Mouse (Mus musculus) embryo, embryonic 11 days (tissue): ENCODE results near the gene Gpr183.

ENCODE experiments used
- DNase-seq: peaks from one replicate; pipeline ENCODE4 v3.0.0-alpha.2; 2015

Gpr183 gene

DNA sequence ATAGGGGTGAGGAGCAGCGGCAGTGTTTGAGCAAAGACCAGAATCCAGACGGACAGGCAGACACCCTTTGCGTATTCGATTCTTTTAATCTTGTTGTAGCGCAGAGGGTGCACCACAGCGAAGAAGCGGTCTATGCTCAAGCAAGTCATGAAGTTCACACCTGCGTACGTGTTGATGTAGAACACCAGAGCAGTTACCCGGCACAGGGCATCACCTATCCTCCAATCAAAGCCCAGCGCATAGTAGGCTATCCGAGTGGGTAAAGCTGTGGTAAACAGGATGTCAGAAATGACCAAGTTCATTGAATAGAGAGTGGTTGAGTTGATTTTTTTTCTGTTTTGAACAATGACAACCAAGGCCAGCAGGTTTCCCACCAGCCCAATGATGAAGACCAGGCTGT lies 10.4 kb downstream of the Gpr183 start:
- DNase-seq: no peak

DNA sequence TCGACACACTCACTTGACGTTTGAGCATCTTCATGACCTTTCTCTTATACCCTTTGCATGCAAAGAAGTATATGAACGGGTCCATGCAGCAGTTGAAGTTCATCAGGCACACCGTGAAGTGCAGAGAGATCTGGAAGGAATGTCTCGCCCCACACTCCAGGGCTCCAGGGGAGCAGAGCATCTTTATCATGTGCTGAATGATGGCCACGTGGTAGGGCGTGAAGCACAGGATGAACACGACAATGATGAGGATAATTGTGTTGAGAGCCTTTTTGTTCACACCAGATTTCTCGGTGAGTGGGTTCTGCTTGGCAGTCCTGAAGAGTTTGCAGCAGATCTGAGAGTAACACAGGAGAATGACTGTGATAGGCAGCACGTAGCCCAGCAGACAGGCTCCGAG lies 10.9 kb downstream of the Gpr183 start:
- no peak for DNase-seq

DNA sequence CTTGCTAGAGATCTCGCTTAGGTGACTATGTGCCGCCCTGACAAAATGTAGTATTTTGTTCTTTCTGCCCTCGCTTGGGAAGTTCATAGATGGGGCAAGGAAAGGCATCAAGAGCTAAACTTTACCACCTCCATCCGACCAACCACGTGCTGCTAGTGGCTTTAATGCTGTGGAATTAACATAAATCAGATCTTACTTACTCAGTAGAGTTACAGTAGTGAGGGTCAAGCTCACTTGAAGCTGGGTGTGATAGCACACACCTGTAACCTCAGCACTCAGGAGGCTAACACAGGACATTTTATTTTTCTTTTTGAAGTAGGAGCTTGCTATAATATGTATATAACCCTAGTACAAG lies 13.0 kb downstream of the Gpr183 start:
- no peak for DNase-seq

GRCm38 (mm10) chr14:121951399-121952045 lies 13.5 kb downstream of the Gpr183 start:
- no peak for DNase-seq

- no peak for DNase-seq
Observed at GRCm38 (mm10) chr14:121949897-121950296, 15.1 kb downstream of the Gpr183 start.

DNA sequence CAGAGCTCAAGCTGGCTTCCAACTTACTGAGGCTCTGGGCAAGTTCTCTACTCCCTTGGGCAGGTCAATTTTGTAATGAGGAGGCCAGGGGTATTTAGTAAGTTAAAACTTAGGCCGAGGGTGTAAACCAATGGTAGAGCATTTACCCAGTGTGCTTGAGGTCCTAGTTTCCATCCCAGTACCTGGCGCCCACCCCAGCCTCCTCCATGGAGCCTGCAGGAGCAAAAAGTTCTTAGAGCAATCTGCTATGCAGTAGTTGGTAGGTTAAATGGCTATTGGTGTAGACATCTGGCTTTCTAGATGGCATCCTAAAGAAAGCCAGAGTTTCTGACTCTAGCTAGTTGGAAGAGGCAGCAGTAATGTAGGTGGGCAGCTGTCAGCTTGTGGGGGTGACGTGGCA lies 15.6 kb downstream of the Gpr183 start:
- DNase-seq: no peak

- DNase-seq: no peak
Observed at GRCm38 (mm10) chr14:121947966-121948365, 17.0 kb downstream of the Gpr183 start.

- DNase-seq: no peak
Observed at GRCm38 (mm10) chr14:121947201-121947760, 17.7 kb downstream of the Gpr183 start.

- DNase-seq: no peak
Observed at GRCm38 (mm10) chr14:121946728-121947127, 18.3 kb downstream of the Gpr183 start.

- no peak for DNase-seq
Observed at GRCm38 (mm10) chr14:121946131-121946530, 18.9 kb downstream of the Gpr183 start.

- no peak for DNase-seq
Observed at GRCm38 (mm10) chr14:121939582-121939981, 25.4 kb downstream of the Gpr183 start.

- no peak for DNase-seq
Observed at GRCm38 (mm10) chr14:121938256-121939191, 26.5 kb downstream of the Gpr183 start.

DNA sequence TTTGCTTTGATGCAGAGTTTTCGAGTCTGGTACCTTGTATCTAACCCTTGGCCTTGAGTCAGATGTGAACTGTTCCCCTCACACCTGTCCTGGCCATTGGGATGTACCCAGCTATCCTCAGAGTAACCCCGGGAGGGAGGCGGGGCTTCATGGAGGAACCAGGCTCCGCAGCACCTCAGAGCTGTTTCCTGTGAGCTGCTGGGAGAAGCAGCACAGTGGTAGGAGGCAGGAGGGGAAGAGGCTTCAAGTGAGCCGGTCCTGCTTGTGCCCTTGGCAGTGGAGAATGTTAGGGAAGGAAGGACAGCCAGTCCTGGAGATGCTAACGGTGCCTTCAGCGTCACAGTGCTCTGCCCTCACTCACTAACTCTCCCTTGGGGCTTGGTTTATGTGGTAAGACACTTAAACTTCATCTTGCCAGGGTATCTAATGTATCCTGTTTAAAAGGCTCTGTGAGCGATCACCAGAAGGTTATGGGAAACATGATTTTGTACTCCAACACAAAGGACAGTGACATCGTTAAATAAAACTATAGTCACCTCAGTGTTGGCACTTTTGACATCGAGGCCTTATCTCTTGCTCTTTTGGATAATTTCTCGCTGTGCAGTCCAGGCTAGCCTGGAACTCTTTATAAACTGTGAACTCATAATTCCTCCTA lies 27.3 kb downstream of the Gpr183 start:
- no peak for DNase-seq

GRCm38 (mm10) chr14:121936856-121937255 lies 28.1 kb downstream of the Gpr183 start:
- DNase-seq: no peak

- DNase-seq: no peak
Observed at GRCm38 (mm10) chr14:121936356-121936755, 28.6 kb downstream of the Gpr183 start.

GRCm38 (mm10) chr14:121934597-121934946 lies 30.4 kb downstream of the Gpr183 start:
- no peak for DNase-seq

- DNase-seq: no peak
Observed at GRCm38 (mm10) chr14:121933906-121934596, 30.9 kb downstream of the Gpr183 start.

DNA sequence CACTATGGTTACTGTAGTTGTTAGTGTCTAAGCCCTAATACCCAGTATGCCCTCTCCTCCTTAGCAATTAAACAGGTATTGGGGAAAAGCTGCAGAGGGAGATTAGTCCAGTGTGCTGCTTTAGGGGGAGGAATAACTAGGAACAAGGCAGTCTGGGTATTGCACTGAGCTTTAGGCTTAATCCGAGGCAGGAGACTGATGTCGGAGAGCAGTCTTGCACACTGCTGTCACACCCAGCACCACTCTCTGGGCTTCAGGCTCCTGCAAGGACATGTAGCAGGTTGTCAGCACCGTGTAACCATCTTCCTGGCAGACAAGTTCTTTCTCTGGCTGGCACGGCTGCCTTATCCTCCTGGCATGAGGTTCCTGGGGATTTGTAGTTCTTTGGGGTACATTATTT lies 32.8 kb downstream of the Gpr183 start:
- no peak for DNase-seq

DNA sequence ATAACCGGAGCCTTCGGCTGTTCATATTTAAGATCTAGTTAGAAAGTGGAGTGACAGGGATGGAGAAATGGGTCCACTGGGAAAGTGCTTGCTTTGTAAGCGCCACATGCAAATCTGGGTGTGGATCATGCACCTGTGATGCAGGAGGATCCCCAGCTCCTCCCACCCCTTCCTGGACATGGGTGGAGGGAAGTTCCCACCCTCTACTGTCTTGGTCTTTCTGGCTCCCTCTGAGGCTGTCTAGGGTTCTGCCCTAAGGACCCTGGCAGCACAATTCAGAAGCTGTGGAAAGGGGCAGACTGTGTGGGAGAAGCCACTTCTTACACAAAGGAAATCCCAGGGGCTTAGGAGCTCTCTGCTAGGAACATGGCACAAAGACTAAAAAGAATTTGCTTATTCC lies 33.4 kb downstream of the Gpr183 start:
- DNase-seq: no peak

- DNase-seq: no peak
Observed at GRCm38 (mm10) chr14:121930731-121931383, 34.1 kb downstream of the Gpr183 start.

DNA sequence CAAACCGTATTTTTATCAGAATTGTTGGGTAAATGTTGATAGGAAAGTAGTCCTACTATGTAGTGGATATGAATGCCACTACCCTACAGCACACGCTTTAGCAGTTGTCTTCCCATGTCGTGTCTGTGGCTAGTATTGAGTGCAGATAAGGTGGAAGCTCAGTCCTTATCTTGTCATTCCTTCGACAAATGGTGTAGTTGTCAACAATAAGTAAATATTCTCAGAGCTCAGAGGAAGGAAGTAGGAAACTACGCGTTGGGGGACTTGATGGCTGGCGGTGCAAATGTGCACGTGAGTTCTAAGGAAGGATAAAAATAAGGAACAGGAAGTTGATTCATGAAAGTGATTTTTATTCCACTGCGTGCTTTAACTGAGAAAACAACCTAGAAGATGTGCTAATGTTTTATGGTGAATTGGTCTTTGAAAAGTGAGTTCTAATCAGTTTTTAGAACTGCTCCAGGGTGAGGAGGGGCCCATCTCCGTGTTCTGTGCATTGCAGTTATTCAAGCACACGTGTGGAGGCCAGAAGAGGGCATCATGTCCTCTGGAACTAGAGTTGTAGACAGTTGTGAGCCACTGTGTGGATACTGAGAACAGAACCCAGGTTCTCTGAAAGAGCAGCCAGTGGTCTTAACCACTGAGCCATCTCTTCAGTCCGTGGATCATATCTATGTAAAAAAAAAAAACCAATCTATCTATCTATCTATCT lies 35.6 kb downstream of the Gpr183 start:
- DNase-seq: no peak
